Mouse (Mus musculus) MEL (cell line): ENCODE results near the gene Bptf. TPM values are rescaled to one million over a fixed set of nuclear protein-coding genes. Genes with fewer than 3 reads are reported as not detected.
A peak's percentile ranks its signal among the peaks of the same experiment; 100 is the strongest.

Experiments
- DNase-seq: peaks from one replicate; pipeline ENCODE4 v3.0.0; 2011; ENCODE audit warnings: low read depth, low spot score
- H3K27ac ChIP-seq: 2 replicates; pipeline ENCODE4 v1.5.1; 2012; ENCODE audit warnings: low read depth, mild to moderate bottlenecking, control low read depth, low read length, moderate library complexity; ENCODE audit not compliant: control insufficient read depth
- H3K27me3 ChIP-seq, 2 experiments: fragments of 150-350 bp in 1 of 2; sonication (generic) in 1 of 2; 2 replicates each; pipeline ENCODE4 v1.6.1; 2012; ENCODE audit warnings: low read length in 2 of 2, mild to moderate bottlenecking in 2 of 2, improper control_type of control experiment in 1 of 2, moderate library complexity in 1 of 2; ENCODE audit not compliant: insufficient read depth in 2 of 2, control insufficient read depth in 1 of 2
- H3K36me3 ChIP-seq, 2 experiments: 2 replicates each; pipeline ENCODE4 v1.6.1; 2012 to 2014; ENCODE audit warnings: low read length in 2 of 2, improper control_type of control experiment in 1 of 2, inconsistent platforms in 1 of 2, mild to moderate bottlenecking in 1 of 2; ENCODE audit not compliant: insufficient read depth in 2 of 2, control insufficient read depth in 1 of 2
- H3K4me1 ChIP-seq, 2 experiments: fragments of 150-350 bp in 1 of 2; sonication (generic) in 1 of 2; 2 replicates each; pipeline ENCODE4 v1.6.1; 2012; ENCODE audit warnings: low read length in 2 of 2, improper control_type of control experiment in 1 of 2, mild to moderate bottlenecking in 1 of 2; ENCODE audit not compliant: insufficient read depth in 2 of 2, control insufficient read depth in 1 of 2
- H3K4me3 ChIP-seq, 2 experiments: fragments of 150-350 bp in 1 of 2; sonication (generic) in 1 of 2; 2 replicates each; pipeline ENCODE4 v1.5.1; 2012; ENCODE audit warnings: low read depth in 2 of 2, low read length in 2 of 2, mild to moderate bottlenecking in 2 of 2, moderate library complexity in 2 of 2, control low read depth in 1 of 2, improper control_type of control experiment in 1 of 2; ENCODE audit not compliant: control insufficient read depth in 1 of 2, insufficient read depth in 1 of 2
- H3K79me2 ChIP-seq: 2 replicates; pipeline ENCODE4 v1.6.1; 2012; ENCODE audit warnings: mild to moderate bottlenecking, low read length, moderate library complexity; ENCODE audit not compliant: control insufficient read depth, poor library complexity, insufficient read depth
- H3K9ac ChIP-seq: 2 replicates; pipeline ENCODE4 v1.6.1; 2012; ENCODE audit warnings: low read depth, mild to moderate bottlenecking, control low read depth, low read length, moderate library complexity; ENCODE audit not compliant: control insufficient read depth, poor library complexity, severe bottlenecking
- H3K9me3 ChIP-seq: fragments of 150-350 bp; sonication (generic); replicated peaks from 2 replicates; pipeline ENCODE4 v1.6.1; 2012; ENCODE audit warnings: mild to moderate bottlenecking, low read length, improper control_type of control experiment, moderate library complexity; ENCODE audit not compliant: insufficient read depth
- BHLHE40 ChIP-seq: IDR thresholded peaks from 2 replicates; pipeline ENCODE4 v1.6.1; 2012; ENCODE audit warnings: low read depth, mild to moderate bottlenecking, inconsistent platforms, low read length, improper control_type of control experiment, borderline replicate concordance
- CHD2 ChIP-seq: IDR thresholded peaks from 2 replicates; pipeline ENCODE4 v1.6.1; 2011; ENCODE audit warnings: low read length, improper control_type of control experiment
- CTCF ChIP-seq, 3 experiments: IDR thresholded peaks in 2 of 3; conservative IDR thresholded peaks in 1 of 3; 2 replicates each; pipeline ENCODE4 v1.5.1; 2011 to 2012; ENCODE audit warnings: low read length in 3 of 3, low read depth in 2 of 3, mild to moderate bottlenecking in 2 of 3, improper control_type of control experiment in 1 of 3, inconsistent platforms in 1 of 3, mixed read lengths in 1 of 3, moderate library complexity in 1 of 3; ENCODE audit not compliant: control insufficient read depth in 1 of 3, insufficient read depth in 1 of 3, poor library complexity in 1 of 3, severe bottlenecking in 1 of 3
- E2F4 ChIP-seq: IDR thresholded peaks from 2 replicates; pipeline ENCODE4 v1.6.1; 2011; ENCODE audit warnings: low read depth, low read length, improper control_type of control experiment, borderline replicate concordance
- ETS1 ChIP-seq: IDR thresholded peaks from 2 replicates; pipeline ENCODE4 v1.6.1; 2012; ENCODE audit warnings: low read depth, mild to moderate bottlenecking, inconsistent platforms, low read length, improper control_type of control experiment, moderate library complexity
- GABPA ChIP-seq: IDR thresholded peaks from 2 replicates; pipeline ENCODE4 v1.6.1; 2012; ENCODE audit warnings: low read depth, mild to moderate bottlenecking, inconsistent platforms, low read length, improper control_type of control experiment, moderate library complexity
- HCFC1 ChIP-seq: IDR thresholded peaks from 2 replicates; pipeline ENCODE4 v1.6.1; 2012; ENCODE audit warnings: low read depth, mild to moderate bottlenecking, inconsistent platforms, low read length, improper control_type of control experiment, moderate library complexity
- JUND ChIP-seq: IDR thresholded peaks from 2 replicates; pipeline ENCODE4 v1.6.1; 2011; ENCODE audit warnings: low read depth, mild to moderate bottlenecking, improper control_type of control experiment, low read length
- MAFK ChIP-seq: IDR thresholded peaks from 2 replicates; pipeline ENCODE4 v1.6.1; 2011; ENCODE audit warnings: low read depth, mild to moderate bottlenecking, low read length, improper control_type of control experiment, borderline replicate concordance
- MAZ ChIP-seq: IDR thresholded peaks from 2 replicates; pipeline ENCODE4 v1.6.1; 2012; ENCODE audit warnings: low read depth, mild to moderate bottlenecking, inconsistent platforms, low read length, improper control_type of control experiment
- MXI1 ChIP-seq: IDR thresholded peaks from 2 replicates; pipeline ENCODE4 v1.6.1; 2011; ENCODE audit warnings: mild to moderate bottlenecking, low read depth, low read length, improper control_type of control experiment
- MYB ChIP-seq: IDR thresholded peaks from 2 replicates; pipeline ENCODE4 v1.6.1; 2011; ENCODE audit warnings: mild to moderate bottlenecking, low read depth, low read length, improper control_type of control experiment
- NELFE ChIP-seq: IDR thresholded peaks from 2 replicates; pipeline ENCODE4 v1.6.1; 2011; ENCODE audit warnings: low read depth, low read length, improper control_type of control experiment
- POLR2AphosphoS5 ChIP-seq: IDR thresholded peaks from 2 replicates; pipeline ENCODE4 v1.6.1; 2012; ENCODE audit warnings: low read depth, borderline replicate concordance, mild to moderate bottlenecking, inconsistent platforms, low read length, moderate library complexity, mixed read lengths
- RCOR1 ChIP-seq: IDR thresholded peaks from 2 replicates; pipeline ENCODE4 v1.6.1; 2012; ENCODE audit warnings: low read depth, mild to moderate bottlenecking, inconsistent platforms, low read length, improper control_type of control experiment
- SIN3A ChIP-seq: IDR thresholded peaks from 2 replicates; pipeline ENCODE4 v1.6.1; 2012; ENCODE audit warnings: low read length, improper control_type of control experiment, inconsistent platforms
- SMC3 ChIP-seq: IDR thresholded peaks from 2 replicates; pipeline ENCODE4 v1.6.1; 2011; ENCODE audit warnings: low read depth, low read length, improper control_type of control experiment
- TAL1 ChIP-seq: IDR thresholded peaks from 2 replicates; pipeline ENCODE4 v1.6.1; 2012; ENCODE audit warnings: mild to moderate bottlenecking, inconsistent platforms, low read length, moderate library complexity, mixed read lengths
- TBP ChIP-seq: IDR thresholded peaks from 2 replicates; pipeline ENCODE4 v1.8.0; 2011; ENCODE audit warnings: low read depth, low read length, improper control_type of control experiment
- TCF12 ChIP-seq: IDR thresholded peaks from 2 replicates; pipeline ENCODE4 v1.6.1; 2014; ENCODE audit warnings: low read depth, mild to moderate bottlenecking, inconsistent platforms, low read length, improper control_type of control experiment, moderate library complexity
- UBTF ChIP-seq: IDR thresholded peaks from 2 replicates; pipeline ENCODE4 v1.6.1; 2012; ENCODE audit warnings: low read depth, mild to moderate bottlenecking, inconsistent platforms, low read length, improper control_type of control experiment, moderate library complexity, borderline replicate concordance; ENCODE audit not compliant: insufficient read depth
- USF1 ChIP-seq: IDR thresholded peaks from 2 replicates; pipeline ENCODE4 v1.6.1; 2014; ENCODE audit warnings: low read depth, mild to moderate bottlenecking, inconsistent platforms, low read length, improper control_type of control experiment, moderate library complexity
- ZMIZ1 ChIP-seq: IDR thresholded peaks from 2 replicates; pipeline ENCODE4 v1.6.1; 2012; ENCODE audit warnings: low read depth, mild to moderate bottlenecking, inconsistent platforms, low read length, improper control_type of control experiment, moderate library complexity
- ZNF384 ChIP-seq: IDR thresholded peaks from 2 replicates; pipeline ENCODE4 v1.6.1; 2012; ENCODE audit warnings: low read depth, mild to moderate bottlenecking, inconsistent platforms, low read length, improper control_type of control experiment
- polyA plus RNA-seq, 2 experiments: library from polyadenylated mRNA; stranded (reverse) in 1 of 2; unstranded in 1 of 2; fragments of >175 nt in 1 of 2; fragments of >200 nt in 1 of 2; gene quantifications; 2 replicates each; pipeline versions ENCODE4 v1.2.1 to v1.2.4; 2012; ENCODE audit warnings: low replicate concordance in 2 of 2, low read depth in 1 of 2; ENCODE audit not compliant: insufficient read length in 2 of 2, insufficient read depth in 1 of 2, missing spikeins in 1 of 2
- total RNA-seq: library from RNA; depleted of rRNA; stranded (reverse); fragments of 300-350 nt; gene quantifications from 2 replicates; pipeline ENCODE4 v1.2.3, GENCODE M21; 2012

Gene Bptf
- total and polyA plus RNA-seq, 3 experiments = 27.5 to 55.4 (median 52.7) TPM

- TF ChIP-seq UBTF (no peak), JUND (no peak), CTCF (IDR thresholded peaks at IDR 0.05 in 2 of 3, conservative IDR thresholded peaks at IDR 0.05 in 1 of 3; ENCODE audit: control insufficient read depth in 1 of 3, insufficient read depth in 1 of 3, low read depth in 2 of 3, low read length in 3 of 3, poor library complexity in 1 of 3, severe bottlenecking in 1 of 3) (no peak), ZMIZ1 (no peak), TBP (no peak), TAL1 (no peak), ETS1 (no peak), POLR2AphosphoS5 (no peak), SMC3 (no peak), CHD2 (no peak), ZNF384 (no peak), MYB (no peak), MXI1 (peak; percentile 58), GABPA (no peak), HCFC1 (no peak), BHLHE40 (peak; percentile 88), TCF12 (no peak), MAZ (no peak), NELFE (no peak), USF1 (no peak)
These were observed 1.6 kb downstream of the Bptf start (continued) for GRCm38 (mm10) chr11:107130221-107130788.

GRCm38 (mm10) chr11:107129641-107130040, 2.3 kb downstream of the Bptf start:
- Histone ChIP-seq H3K4me3 (peak overlapping the region; percentile 12 to 97; a peak in 2 of 4 replicates), H3K9me3 (no peaks in the 10 kb centered on the region), H3K36me3 (peaks cover 1 to 26% of the 10 kb centered on the region in 2 experiments; a peak in 2 of 4 replicates), H3K9ac (peak overlapping the region; percentile 82), H3K27ac (no peak overlapping the region), H3K4me1 (peaks cover 4 to 12% of the 10 kb centered on the region in 2 experiments), H3K79me2 (peaks cover 60% of the 10 kb centered on the region), H3K27me3 (no peaks in the 10 kb centered on the region)
- TF ChIP-seq POLR2AphosphoS5 = no peak
- no peak; the same call in 1 of the 2 replicates for TF ChIP-seq MXI1
- no peak for TF ChIP-seq HCFC1
- TF ChIP-seq SIN3A = no peak
- no peak for TF ChIP-seq MAFK
- no peak for TF ChIP-seq ZNF384
- no peak for TF ChIP-seq SMC3
- TF ChIP-seq RCOR1 = no peak
- TF ChIP-seq E2F4 = no peak
- TF ChIP-seq NELFE = no peak
- TF ChIP-seq MYB = no peak
- peak; percentile 70 for DNase-seq
